Mouse (Mus musculus): ENCODE data around the gene Hexim2. TPM values are rescaled to one million over a fixed set of nuclear protein-coding genes. Genes with fewer than 3 reads are reported as not detected.

The Hexim2 gene
- polyA plus RNA-seq, 2 experiments = 8.6 to 9.4 TPM

DNA sequence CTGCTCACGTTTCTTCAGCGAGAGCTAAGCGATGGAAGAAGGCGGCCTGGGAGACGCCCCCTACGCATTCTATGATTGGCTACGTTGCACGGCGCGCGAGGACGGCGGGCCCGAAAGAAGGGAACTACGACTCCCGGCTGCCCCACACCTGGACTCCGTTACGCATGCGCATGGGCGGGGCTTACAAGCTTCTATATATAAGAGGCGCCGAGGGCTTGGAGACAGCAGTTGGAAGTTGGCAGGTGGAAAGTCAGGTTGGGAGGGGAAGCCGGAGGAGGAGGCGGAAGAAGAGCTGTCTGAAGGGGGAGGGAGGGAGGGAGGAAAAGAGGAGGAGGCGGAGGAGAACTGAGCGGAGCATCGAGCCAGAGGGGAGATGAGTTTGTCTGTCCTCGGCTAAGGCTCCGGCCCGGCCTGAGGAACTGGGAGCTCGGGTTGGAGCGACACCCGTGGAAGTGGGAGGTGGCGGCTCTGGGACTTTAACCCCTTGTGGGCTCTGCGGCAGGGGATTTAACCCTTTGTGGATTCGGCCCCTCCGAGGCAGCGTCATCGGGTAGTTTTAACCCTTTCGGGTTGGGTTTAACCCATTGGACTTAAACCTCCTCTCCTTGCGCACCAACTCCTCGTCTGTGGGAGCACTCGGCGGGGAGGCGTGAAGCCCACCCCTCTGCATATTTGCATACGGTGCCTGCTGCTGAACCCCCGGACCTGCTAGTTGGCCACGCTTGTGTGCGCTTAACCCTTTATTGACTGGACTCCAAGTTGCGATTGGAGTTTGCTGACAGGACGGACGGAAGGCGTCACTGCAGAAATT lies 16.0 kb upstream of the Hexim2 start, which contains the start of gene Hexim1:
Gene Hexim1 (plus strand): TSS at position 224 of the 811 bp plus-strand sequence.
- DNase-seq (ENCODE audit: low spot score) = peak; percentile 99
- H3K4me1 ChIP-seq (ENCODE audit: control insufficient read depth, insufficient read depth, low read length) = peaks cover 27% of the 10 kb centered on the region
- under 1% methylated on average over 50 of the region's 53 CpGs for WGBS
- H3K4me2 ChIP-seq (replicated peaks; ENCODE audit: low read depth, low read length, severe bottlenecking) = peak within 1 kb of the TSS; percentile 86
- H3K4me3 ChIP-seq (replicated peaks; ENCODE audit: low read length) = peak within 1 kb of the TSS; percentile 65
- no peaks in the 10 kb centered on the region for H3K27me3 ChIP-seq (ENCODE audit: control insufficient read depth, insufficient read depth, low read length)
- TF ChIP-seq POLR2A (IDR thresholded peaks at IDR 0.05; ENCODE audit: borderline replicate concordance, extremely low read depth, insufficient read depth, insufficient read length) = peak; percentile 97; the same call in 1 of the 2 replicates
- H3K9ac ChIP-seq (ENCODE audit: low read depth, low read length, severe bottlenecking) = peak within 1 kb of the TSS; percentile 76
- ATAC-seq (ENCODE audit: low FRiP score, low read depth) = peak; percentile 92
- H3K27ac ChIP-seq (replicated peaks; ENCODE audit: low read depth, low read length) = peak within 1 kb of the TSS; percentile 88
- no peaks in the 10 kb centered on the region for H3K9me3 ChIP-seq (ENCODE audit: control insufficient read depth, low read length)
- H3K36me3 ChIP-seq (ENCODE audit: control insufficient read depth, insufficient read depth, low read length) = no peaks in the 10 kb centered on the region

DNA sequence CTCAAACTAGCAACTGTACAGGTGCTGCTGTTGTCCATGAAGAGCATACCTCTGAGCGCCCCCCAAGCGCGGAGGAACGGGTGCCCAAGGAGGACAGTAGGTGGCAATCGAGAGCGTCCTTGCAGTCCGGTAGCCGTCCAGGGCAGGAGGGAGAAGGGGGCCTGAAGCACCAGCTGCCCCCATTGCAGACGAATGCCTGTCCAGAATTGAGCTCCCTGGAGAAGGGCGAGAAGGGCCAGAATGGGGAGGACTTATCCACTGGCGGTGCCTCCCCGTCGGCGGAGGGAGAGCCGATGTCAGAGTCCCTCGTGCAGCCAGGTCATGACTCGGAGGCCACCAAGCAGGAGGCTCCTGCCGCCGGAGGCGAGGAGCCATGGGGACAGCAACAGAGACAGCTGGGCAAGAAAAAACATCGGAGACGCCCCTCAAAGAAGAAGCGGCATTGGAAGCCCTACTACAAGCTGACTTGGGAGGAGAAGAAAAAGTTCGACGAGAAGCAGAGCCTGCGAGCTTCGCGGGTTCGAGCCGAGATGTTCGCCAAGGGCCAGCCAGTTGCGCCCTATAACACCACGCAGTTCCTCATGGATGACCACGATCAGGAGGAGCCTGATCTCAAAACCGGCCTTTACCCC lies 15.2 kb upstream of the Hexim2 start:
- Histone ChIP-seq H3K9me3 (ENCODE audit: control insufficient read depth, low read length) (no peaks in the 10 kb centered on the region), H3K4me1 (ENCODE audit: control insufficient read depth, insufficient read depth, low read length) (peaks cover 24% of the 10 kb centered on the region), H3K4me2 (replicated peaks; ENCODE audit: low read depth, low read length, severe bottlenecking) (peak overlapping the region; percentile 86), H3K27me3 (ENCODE audit: control insufficient read depth, insufficient read depth, low read length) (no peaks in the 10 kb centered on the region), H3K27ac (replicated peaks; ENCODE audit: low read depth, low read length) (peak overlapping the region; percentile 79; the same call in 1 of the 2 replicates), H3K4me3 (replicated peaks; ENCODE audit: low read length) (peak overlapping the region; percentile 65), H3K9ac (ENCODE audit: low read depth, low read length, severe bottlenecking) (peak overlapping the region; percentile 72), H3K36me3 (ENCODE audit: control insufficient read depth, insufficient read depth, low read length) (no peaks in the 10 kb centered on the region)
- 0% methylated on average over 32 of the region's 35 CpGs for WGBS
- TF ChIP-seq POLR2A (IDR thresholded peaks at IDR 0.05; ENCODE audit: borderline replicate concordance, extremely low read depth, insufficient read depth, insufficient read length) = no peak
- 0 out of 2 replicates have a peak, but pooled peaks have one; percentile 6 for ATAC-seq (ENCODE audit: low FRiP score, low read depth)
- peak; percentile 73 for DNase-seq (ENCODE audit: low spot score)

DNA sequence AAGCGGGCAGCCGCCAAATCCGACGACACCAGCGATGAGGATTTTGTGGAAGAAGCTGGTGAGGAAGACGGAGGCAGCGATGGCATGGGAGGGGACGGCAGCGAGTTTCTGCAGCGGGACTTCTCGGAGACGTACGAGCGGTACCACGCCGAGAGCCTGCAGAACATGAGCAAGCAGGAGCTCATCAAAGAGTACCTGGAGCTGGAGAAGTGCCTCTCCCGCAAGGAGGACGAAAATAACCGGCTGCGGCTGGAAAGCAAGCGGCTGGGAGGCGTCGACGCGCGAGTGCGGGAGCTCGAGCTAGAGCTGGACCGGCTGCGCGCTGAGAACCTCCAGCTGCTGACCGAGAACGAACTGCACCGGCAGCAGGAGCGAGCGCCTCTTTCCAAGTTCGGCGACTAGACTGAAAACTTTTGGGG lies 14.6 kb upstream of the Hexim2 start:
- peak; percentile 49 for DNase-seq (ENCODE audit: low spot score)
- peak overlapping the region; percentile 72 for H3K9ac ChIP-seq (ENCODE audit: low read depth, low read length, severe bottlenecking)
- H3K9me3 ChIP-seq (ENCODE audit: control insufficient read depth, low read length) = no peaks in the 10 kb centered on the region
- no peak for TF ChIP-seq POLR2A (IDR thresholded peaks at IDR 0.05; ENCODE audit: borderline replicate concordance, extremely low read depth, insufficient read depth, insufficient read length)
- peak overlapping the region; percentile 86 for H3K4me2 ChIP-seq (replicated peaks; ENCODE audit: low read depth, low read length, severe bottlenecking)
- H3K27ac ChIP-seq (replicated peaks; ENCODE audit: low read depth, low read length) = peak overlapping the region; percentile 40; the same call in 1 of the 2 replicates
- peaks cover 19% of the 10 kb centered on the region for H3K4me1 ChIP-seq (ENCODE audit: control insufficient read depth, insufficient read depth, low read length)
- WGBS = 2% methylated on average over 38 of the region's 38 CpGs
- no peaks in the 10 kb centered on the region for H3K36me3 ChIP-seq (ENCODE audit: control insufficient read depth, insufficient read depth, low read length)
- H3K4me3 ChIP-seq (replicated peaks; ENCODE audit: low read length) = peak overlapping the region; percentile 65
- no peaks in the 10 kb centered on the region for H3K27me3 ChIP-seq (ENCODE audit: control insufficient read depth, insufficient read depth, low read length)
- no peak for ATAC-seq (ENCODE audit: low FRiP score, low read depth)

- Histone ChIP-seq H3K36me3 (ENCODE audit: control insufficient read depth, insufficient read depth, low read length) (no peaks in the 10 kb centered on the region), H3K9me3 (ENCODE audit: control insufficient read depth, low read length) (no peaks in the 10 kb centered on the region), H3K27ac (replicated peaks; ENCODE audit: low read depth, low read length) (no peak overlapping the region), H3K4me1 (ENCODE audit: control insufficient read depth, insufficient read depth, low read length) (peaks cover 13% of the 10 kb centered on the region), H3K9ac (ENCODE audit: low read depth, low read length, severe bottlenecking) (no peak overlapping the region), H3K4me2 (replicated peaks; ENCODE audit: low read depth, low read length, severe bottlenecking) (peak overlapping the region; percentile 86), H3K27me3 (ENCODE audit: control insufficient read depth, insufficient read depth, low read length) (no peaks in the 10 kb centered on the region), H3K4me3 (replicated peaks; ENCODE audit: low read length) (peak overlapping the region; percentile 65)
- no peak for ATAC-seq (ENCODE audit: low FRiP score, low read depth)
- 88% methylated on average over 2 of the region's 2 CpGs for WGBS
- no peak for TF ChIP-seq POLR2A (IDR thresholded peaks at IDR 0.05; ENCODE audit: borderline replicate concordance, extremely low read depth, insufficient read depth, insufficient read length)
- no peak for DNase-seq (ENCODE audit: low spot score)
These were observed 13.4 kb upstream of the Hexim2 start for GRCm38 (mm10) chr11:103118866-103119265.

DNA sequence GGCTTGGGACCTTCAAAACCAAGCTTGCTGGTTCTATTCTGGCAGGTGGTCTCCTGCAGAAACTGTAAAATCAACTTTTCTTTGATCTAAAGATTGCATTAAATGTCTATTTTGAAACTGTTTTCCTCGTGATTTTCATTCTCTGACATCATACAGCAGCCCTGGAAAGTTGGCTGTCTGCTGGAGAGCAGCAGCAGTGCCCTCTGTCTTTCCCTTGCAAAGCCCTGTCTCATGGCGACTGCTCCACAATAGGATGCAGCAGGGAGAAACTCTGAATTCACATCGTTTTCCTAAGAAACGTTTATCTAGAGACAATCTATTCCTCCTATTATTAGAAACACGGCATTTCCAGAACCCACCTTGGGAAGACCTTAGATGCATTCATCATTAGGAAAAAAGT lies 12.6 kb upstream of the Hexim2 start:
- Histone ChIP-seq H3K27ac (replicated peaks; ENCODE audit: low read depth, low read length) (no peak overlapping the region), H3K36me3 (ENCODE audit: control insufficient read depth, insufficient read depth, low read length) (no peaks in the 10 kb centered on the region), H3K4me1 (ENCODE audit: control insufficient read depth, insufficient read depth, low read length) (peaks cover 10% of the 10 kb centered on the region), H3K9ac (ENCODE audit: low read depth, low read length, severe bottlenecking) (no peak overlapping the region), H3K27me3 (ENCODE audit: control insufficient read depth, insufficient read depth, low read length) (no peaks in the 10 kb centered on the region), H3K4me2 (replicated peaks; ENCODE audit: low read depth, low read length, severe bottlenecking) (no peak overlapping the region), H3K4me3 (replicated peaks; ENCODE audit: low read length) (no peak overlapping the region), H3K9me3 (ENCODE audit: control insufficient read depth, low read length) (no peaks in the 10 kb centered on the region)
- WGBS = 52% methylated on average over 5 of the region's 5 CpGs
- DNase-seq (ENCODE audit: low spot score) (no peak), ATAC-seq (ENCODE audit: low FRiP score, low read depth) (no peak)
- no peak for TF ChIP-seq POLR2A (IDR thresholded peaks at IDR 0.05; ENCODE audit: borderline replicate concordance, extremely low read depth, insufficient read depth, insufficient read length)

Measured in limb, embryonic 14.5 days (tissue).